ENCODE assay signal across 30 mouse cellular contexts in genomic region chr1:134272754-134273250, GRCm38 (mm10). TPM values are rescaled to one million over a fixed set of nuclear protein-coding genes. Genes with fewer than 3 reads are reported as not detected.
DNase-seq lines count a peak whose midpoint lies in the region; ATAC-seq and TF ChIP-seq lines count a peak whose summit lies in the region.
"Had no signal": no experiment of that assay in that cellular context is flagged by ENCODE, and none has a peak within 500 bp of the region (broad histone marks: within the 10 kb centered on the region; RNA-seq: fewer than 3 reads in every experiment).

No protein-coding gene starts in this region.

- H3K4me1 ChIP-seq in forebrain, embryonic 15.5 days, result peaks cover 32% of the 10 kb centered on the region
- 0 out of 2 replicates have a peak, but pooled peaks cover 2% of the 10 kb centered on the region for H3K4me1 ChIP-seq in forebrain, embryonic 11.5 days (replicated peaks; ENCODE audit: control insufficient read depth, insufficient read depth, low read length)
- no peaks in the 10 kb centered on the region for H3K4me1 ChIP-seq in stomach, postnatal 0 days (replicated peaks; ENCODE audit: control insufficient read depth, insufficient read depth)
- H3K4me1 ChIP-seq: midbrain, embryonic 13.5 days; neural tube, embryonic 12.5 days had no signal

- H3K79me2 ChIP-seq in myocyte (ENCODE audit: control insufficient read depth, insufficient read depth), result no peaks in the 10 kb centered on the region

- H3K27me3 ChIP-seq in forebrain, embryonic 15.5 days, result no peaks in the 10 kb centered on the region
- no peaks in the 10 kb centered on the region for H3K27me3 ChIP-seq in forebrain, embryonic 11.5 days (ENCODE audit: control insufficient read depth, insufficient read depth, low read length)
- H3K27me3 ChIP-seq in myocyte (ENCODE audit: control insufficient read depth, insufficient read depth, insufficient read length), result no peaks in the 10 kb centered on the region
- H3K27me3 ChIP-seq in stomach, postnatal 0 days (ENCODE audit: control insufficient read depth, insufficient read depth, low read length), result no peaks in the 10 kb centered on the region
- H3K27me3 ChIP-seq: CH12.LX; embryonic facial prominence, embryonic 12.5 days; limb, embryonic 15.5 days; midbrain, embryonic 13.5 days; neural tube, embryonic 12.5 days had no signal

- no peak for ATAC-seq in forebrain, embryonic 15.5 days (replicated peaks)
- no peak for ATAC-seq in forebrain, embryonic 11.5 days (replicated peaks; ENCODE audit: low FRiP score)
- ATAC-seq in stomach, postnatal 0 days (ENCODE audit: low FRiP score, low TSS enrichment), result 0 out of 2 replicates have a peak, but pooled peaks have one; percentile 46
- ATAC-seq: intestine, postnatal 0 days; midbrain, embryonic 13.5 days had no signal

- DNase-seq in forebrain, embryonic 11.5 days (ENCODE audit: low spot score), result no peak
- no peak for DNase-seq in left cerebral cortex, adult 2 months (ENCODE audit: extremely low spot score in 1 of 2, low spot score in 2 of 2)
- DNase-seq in left cerebral cortex, adult 11 months (ENCODE audit: low spot score), result no peak
- no peak for DNase-seq in stomach, postnatal 0 days (ENCODE audit: low spot score)
- no peak for DNase-seq in right cerebral cortex, adult 2 months (ENCODE audit: low spot score in 2 of 2)
- DNase-seq: adrenal gland, adult 2 months; B cell, adult 2 months; gastrocnemius, postnatal 36 days; kidney, postnatal 36 days; left cerebral cortex, postnatal 4 days; lung, embryonic 14.5 days; lung, postnatal 36 days; right cerebral cortex, postnatal 4 days; thymus, postnatal 25 days had no signal

- H3ac ChIP-seq in myocyte (ENCODE audit: control insufficient read depth, insufficient read length), result no peak overlapping the region

- H3K27ac ChIP-seq in forebrain, embryonic 15.5 days (replicated peaks), result peak overlapping the region; percentile 83
- H3K27ac ChIP-seq in forebrain, embryonic 11.5 days (ENCODE audit: low read depth, low read length), result no peak overlapping the region
- H3K27ac ChIP-seq in left cerebral cortex, adult 2 months, result peak overlapping the region; percentile 70
- H3K27ac ChIP-seq in stomach, postnatal 0 days (replicated peaks), result no peak overlapping the region
- H3K27ac ChIP-seq: liver, embryonic 14.5 days; neural tube, embryonic 12.5 days had no signal

- H3K9me3 ChIP-seq in forebrain, embryonic 15.5 days, result no peaks in the 10 kb centered on the region
- no peaks in the 10 kb centered on the region for H3K9me3 ChIP-seq in forebrain, embryonic 11.5 days (ENCODE audit: control insufficient read depth, low read length)
- no peaks in the 10 kb centered on the region for H3K9me3 ChIP-seq in stomach, postnatal 0 days (ENCODE audit: control insufficient read depth, low read length)
- H3K9me3 ChIP-seq: embryonic facial prominence, embryonic 12.5 days; G1E; limb, embryonic 15.5 days; midbrain, embryonic 13.5 days; neural tube, embryonic 12.5 days had no signal

- intact Hi-C loops in left cerebral cortex, adult 2 months (cut with DNase I), result no loop called here

- H3K4me3 ChIP-seq in forebrain, embryonic 15.5 days, result no peak overlapping the region
- H3K4me3 ChIP-seq in forebrain, embryonic 11.5 days (ENCODE audit: low read depth, low read length), result no peak overlapping the region
- no peak overlapping the region for H3K4me3 ChIP-seq in left cerebral cortex, adult 2 months
- no peak overlapping the region for H3K4me3 ChIP-seq in myocyte
- H3K4me3 ChIP-seq in stomach, postnatal 0 days (ENCODE audit: low read depth, low read length), result no peak overlapping the region
- H3K4me3 ChIP-seq: embryonic facial prominence, embryonic 12.5 days; limb, embryonic 15.5 days; megakaryocyte, embryonic 14.5 days; midbrain, embryonic 13.5 days; neural tube, embryonic 12.5 days had no signal

- no peak for TF ChIP-seq EP300 in stomach, postnatal 0 days (optimal IDR thresholded peaks at IDR 0.05)

- no peak overlapping the region for H3K9ac ChIP-seq in forebrain, embryonic 15.5 days (replicated peaks)
- no peak overlapping the region for H3K9ac ChIP-seq in forebrain, embryonic 11.5 days (ENCODE audit: low read length)
- no peak overlapping the region for H3K9ac ChIP-seq in stomach, postnatal 0 days (ENCODE audit: low read length)
- H3K9ac ChIP-seq: embryonic facial prominence, embryonic 12.5 days; limb, embryonic 15.5 days; liver, embryonic 14.5 days; lung, embryonic 14.5 days; midbrain, embryonic 13.5 days; neural tube, embryonic 12.5 days had no signal

- TF ChIP-seq CTCF in left cerebral cortex, adult 2 months (IDR thresholded peaks at IDR 0.05), result no peak
- TF ChIP-seq CTCF in stomach, postnatal 0 days (IDR thresholded peaks at IDR 0.05; ENCODE audit: low read depth), result no peak

- WGBS in forebrain, embryonic 15.5 days, result 39% methylated on average over 5 of the region's 5 CpGs
- WGBS in forebrain, embryonic 11.5 days, result 44% methylated on average over 5 of the region's 5 CpGs
- WGBS in stomach, postnatal 0 days, result 64% methylated on average over 5 of the region's 5 CpGs

- H3K36me3 ChIP-seq in forebrain, embryonic 15.5 days, result no peaks in the 10 kb centered on the region
- no peaks in the 10 kb centered on the region for H3K36me3 ChIP-seq in forebrain, embryonic 11.5 days (ENCODE audit: control insufficient read depth, insufficient read depth, low read length)
- no peaks in the 10 kb centered on the region for H3K36me3 ChIP-seq in myocyte (ENCODE audit: control insufficient read depth, insufficient read depth)
- H3K36me3 ChIP-seq in stomach, postnatal 0 days (ENCODE audit: control insufficient read depth, insufficient read depth, low read length), result no peaks in the 10 kb centered on the region
- H3K36me3 ChIP-seq: embryonic facial prominence, embryonic 12.5 days; G1E; limb, embryonic 15.5 days; midbrain, embryonic 13.5 days; neural tube, embryonic 12.5 days had no signal

- TF ChIP-seq POLR2A in myocyte (IDR thresholded peaks at IDR 0.05; ENCODE audit: insufficient read length, low read depth), result no peak

- no peak overlapping the region for H3K4me2 ChIP-seq in forebrain, embryonic 15.5 days (replicated peaks)
- H3K4me2 ChIP-seq in forebrain, embryonic 11.5 days (ENCODE audit: low read depth, low read length, severe bottlenecking), result no peak overlapping the region
- peak overlapping the region; percentile 2 for H3K4me2 ChIP-seq in myocyte (ENCODE audit: low read depth)
- no peak overlapping the region for H3K4me2 ChIP-seq in stomach, postnatal 0 days (replicated peaks; ENCODE audit: low read depth)
- H3K4me2 ChIP-seq: embryonic facial prominence, embryonic 12.5 days; limb, embryonic 15.5 days; lung, embryonic 14.5 days; midbrain, embryonic 13.5 days; neural tube, embryonic 12.5 days had no signal

TF ChIP-seq in myocyte, 11 proteins besides CTCF, POLR2A, EP300 and RAD21:
- TF ChIP-seq MYOD1 (IDR thresholded peaks at IDR 0.05; ENCODE audit: control insufficient read depth in 1 of 3, insufficient read length in 2 of 3, low read depth in 2 of 3) (no peak), E2F4 (IDR thresholded peaks at IDR 0.05; ENCODE audit: insufficient read depth) (no peak), TCF3 (IDR thresholded peaks at IDR 0.05; ENCODE audit: insufficient read length, low read depth) (no peak), USF1 (IDR thresholded peaks at IDR 0.05; ENCODE audit: low read depth) (no peak), MAX (IDR thresholded peaks at IDR 0.05; ENCODE audit: low read depth) (no peak), TCF12 (IDR thresholded peaks at IDR 0.05; ENCODE audit: insufficient read depth, poor library complexity, severe bottlenecking) (no peak), REST (IDR thresholded peaks at IDR 0.05; ENCODE audit: insufficient read depth, insufficient read length) (no peak)

RNA-seq across cellular contexts. Expression of gene Myog, which starts 17.0 kb away (rescaled TPM):
- polyA plus RNA-seq in forebrain, embryonic 15.5 days (2015; fragmentation: Nextera tagmentation; extraction: Ambion mirVana), result 0.22 TPM in 1 of 2 replicates, not detected in the other
- polyA plus RNA-seq in forebrain, embryonic 11.5 days (2014; fragmentation: Nextera tagmentation; extraction: Ambion mirVana), result not detected in 2 replicates
- total RNA-seq in left cerebral cortex, adult 2 months (2021), result not detected
- 1,426 TPM for polyA plus RNA-seq in myocyte (2012; fragmentation: generic; extraction: Trizol)
- 2.7 and 5.0 TPM in 2 replicates for polyA plus RNA-seq in stomach, postnatal 0 days (2015; fragmentation: Nextera tagmentation; extraction: Ambion mirVana)
- total RNA-seq: adrenal gland, adult 2 months; CH12.LX; G1E; heart, adult 8-10 months; heart, postnatal 25 days; left cerebral cortex, adult 8-10 months; left cerebral cortex, postnatal 4 days; monocyte, adult 5-6 weeks had no signal
- polyA plus RNA-seq: adrenal gland, adult 2 months; forebrain, embryonic 16.5 days; G1E; lung, embryonic 14.5 days; midbrain, embryonic 13.5 days had no signal

RNA-seq across cellular contexts. Expression of gene Adora1, which starts 37.6 kb away (rescaled TPM):
- polyA plus RNA-seq in forebrain, embryonic 15.5 days (2015; fragmentation: Nextera tagmentation; extraction: Ambion mirVana), result 14.0 and 15.7 TPM in 2 replicates
- 0.59 and 0.84 TPM in 2 replicates for polyA plus RNA-seq in forebrain, embryonic 11.5 days (2014; fragmentation: Nextera tagmentation; extraction: Ambion mirVana)
- 100 to 1,000 TPM; 180 to 188 TPM for total RNA-seq in left cerebral cortex, adult 2 months (2021)
- 4.5 TPM for polyA plus RNA-seq in myocyte (2012; fragmentation: generic; extraction: Trizol)
- 11.2 and 11.4 TPM in 2 replicates for polyA plus RNA-seq in stomach, postnatal 0 days (2015; fragmentation: Nextera tagmentation; extraction: Ambion mirVana)
- total RNA-seq: CH12.LX; monocyte, adult 5-6 weeks had no signal
- polyA plus RNA-seq: G1E had no signal

RNA-seq across cellular contexts. Expression of gene Ppfia4, which starts 59.9 kb away (rescaled TPM):
- 9.3 and 11.3 TPM in 2 replicates for polyA plus RNA-seq in forebrain, embryonic 15.5 days (2015; fragmentation: Nextera tagmentation; extraction: Ambion mirVana)
- 1.7 and 2.5 TPM in 2 replicates for polyA plus RNA-seq in forebrain, embryonic 11.5 days (2014; fragmentation: Nextera tagmentation; extraction: Ambion mirVana)
- total RNA-seq in left cerebral cortex, adult 2 months (2021), result 10 to 100 TPM; 50.7 to 50.8 TPM
- 35.8 TPM for polyA plus RNA-seq in myocyte (2012; fragmentation: generic; extraction: Trizol)
- polyA plus RNA-seq in stomach, postnatal 0 days (2015; fragmentation: Nextera tagmentation; extraction: Ambion mirVana), result 2.8 TPM in 2 replicates

Comparison
In these comparisons a context has a peak if more than half of its experiments do, and no peak if none do; other contexts are left out.
1. H3K27ac ChIP-seq: peak in forebrain, embryonic 15.5 days (single experiment) and left cerebral cortex, adult 2 months (single experiment); none in forebrain, embryonic 11.5 days (single experiment) and stomach, postnatal 0 days (single experiment).
2. RNA of gene Myog, which starts 17.0 kb away (polyA plus RNA-seq): 1,426 TPM in myocyte (single experiment); 2.7 to 5.0 TPM in stomach, postnatal 0 days, 0.22 TPM in forebrain, embryonic 15.5 days and not detected in forebrain, embryonic 11.5 days; every median in the first group is over 100 times any median in the second.